Mouse (Mus musculus) spleen, postnatal 36 days (tissue): Measurements from ENCODE around the gene Rac1.
"Not testable (repeated sequence)": the region's sequence is repeated elsewhere in the genome, so short reads cannot be mapped to it uniquely, and the experiment has no call there.

Experiments
- DNase-seq, 2 experiments: peaks; one replicate each; pipeline ENCODE4 v3.0.0; 2022; ENCODE audit warnings: low spot score in 2 of 2, mixed read lengths in 1 of 2

The Rac1 gene

DNA sequence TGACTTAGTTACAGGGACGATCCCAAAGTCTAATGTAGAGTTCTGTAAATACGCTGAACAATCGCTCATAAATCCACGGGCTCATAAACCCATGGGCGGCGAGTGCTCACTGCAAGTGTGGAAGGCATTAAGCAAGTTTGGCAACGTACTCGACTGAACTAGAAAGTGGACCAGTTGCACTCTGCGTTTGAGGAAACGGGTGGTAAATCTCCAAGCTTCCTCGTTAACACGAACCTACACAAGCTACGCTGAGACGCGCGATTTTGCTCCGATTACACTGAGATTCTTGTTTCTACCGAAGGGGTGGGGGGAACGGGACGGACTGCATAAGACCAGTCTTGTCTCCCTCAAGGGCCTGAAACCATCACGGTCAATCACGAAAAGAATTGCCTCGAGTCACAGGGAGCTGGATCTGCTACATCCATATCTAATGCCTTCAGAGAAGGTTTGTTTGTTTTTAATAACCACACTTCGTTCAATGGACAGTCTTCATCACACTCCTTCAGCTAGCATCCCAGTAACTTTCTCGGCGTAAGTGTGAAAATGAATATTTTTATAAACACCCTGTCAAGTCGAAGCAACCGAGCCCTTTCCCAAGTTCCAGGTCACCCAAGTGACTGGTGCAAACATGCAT lies 1.0 kb downstream of the Rac1 start:
- peak; percentile 38 to 54 for DNase-seq

DNA sequence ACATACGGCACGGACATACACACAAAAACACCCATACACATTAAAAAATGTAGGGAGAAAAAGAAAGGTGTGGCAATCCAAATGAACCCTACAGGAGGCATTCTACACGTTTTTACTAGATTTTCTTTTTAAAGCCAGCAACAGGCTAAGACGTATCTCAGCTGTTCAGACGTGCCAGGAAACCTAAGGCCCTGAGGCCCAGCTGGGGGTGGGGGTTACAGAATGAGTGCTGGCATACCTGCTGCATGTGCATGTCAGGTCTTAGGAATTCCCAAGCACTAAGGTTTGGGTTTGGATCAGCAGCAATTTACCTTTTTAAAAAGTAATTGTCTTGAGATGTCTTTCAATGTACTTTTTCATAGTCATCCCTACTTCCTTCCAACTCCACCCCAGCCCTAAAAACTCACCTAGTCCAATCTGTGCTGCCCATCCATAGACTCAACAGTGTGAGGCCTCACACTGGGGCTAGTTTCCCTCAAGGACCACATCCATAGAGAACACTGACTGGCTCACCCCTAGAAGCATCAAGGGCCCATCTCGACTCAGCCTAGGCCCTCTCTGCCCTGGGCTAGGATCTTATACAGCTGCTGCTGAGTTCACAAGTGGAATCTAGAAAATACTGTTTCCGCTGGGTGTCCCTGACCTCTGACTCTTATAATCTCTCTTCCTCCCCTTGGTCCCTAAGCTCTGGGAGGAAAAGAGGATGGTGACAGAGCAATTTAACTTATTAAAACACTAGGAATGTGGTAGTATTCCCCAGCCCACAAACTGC lies 2.2 kb downstream of the Rac1 start:
- DNase-seq, result no peak

DNA sequence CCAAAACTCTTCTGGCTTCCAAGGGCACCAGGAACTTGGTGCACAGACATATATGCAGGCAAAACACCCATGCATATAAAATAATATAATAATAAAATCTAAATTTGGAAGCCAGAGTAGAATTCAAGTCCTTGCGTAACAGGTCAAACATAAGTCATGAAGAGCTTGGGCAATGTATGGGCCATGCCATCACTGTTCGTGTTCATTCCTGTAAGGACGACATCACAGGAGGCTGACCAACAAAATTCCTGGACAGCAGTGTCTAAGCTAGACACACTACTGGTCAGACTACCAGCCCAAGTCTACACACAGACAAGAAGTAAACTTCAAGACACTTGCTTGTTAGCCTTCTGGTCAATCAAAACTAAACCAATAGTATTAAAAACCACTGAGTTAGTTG lies 5.0 kb downstream of the Rac1 start:
- DNase-seq, result no peak

DNA sequence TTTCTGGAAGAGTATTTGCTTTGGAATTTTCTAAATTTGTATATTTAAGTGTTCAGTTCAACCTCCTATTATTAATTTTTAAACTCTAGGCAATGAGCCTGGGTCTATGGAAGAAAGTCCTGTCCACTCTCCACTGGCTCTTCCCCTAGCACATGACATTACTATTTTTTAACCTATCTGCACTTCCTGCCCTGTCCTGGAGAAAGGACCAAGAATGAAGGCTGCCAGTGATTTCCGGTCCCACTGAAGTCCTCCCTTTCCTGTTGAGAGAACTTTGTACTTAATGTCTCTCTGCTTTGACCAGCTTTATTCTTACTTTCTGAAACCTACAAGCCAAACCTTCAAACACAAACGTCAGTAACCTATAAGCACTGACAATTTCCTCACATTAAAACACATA lies 7.4 kb downstream of the Rac1 start:
- DNase-seq, result no peak

DNA sequence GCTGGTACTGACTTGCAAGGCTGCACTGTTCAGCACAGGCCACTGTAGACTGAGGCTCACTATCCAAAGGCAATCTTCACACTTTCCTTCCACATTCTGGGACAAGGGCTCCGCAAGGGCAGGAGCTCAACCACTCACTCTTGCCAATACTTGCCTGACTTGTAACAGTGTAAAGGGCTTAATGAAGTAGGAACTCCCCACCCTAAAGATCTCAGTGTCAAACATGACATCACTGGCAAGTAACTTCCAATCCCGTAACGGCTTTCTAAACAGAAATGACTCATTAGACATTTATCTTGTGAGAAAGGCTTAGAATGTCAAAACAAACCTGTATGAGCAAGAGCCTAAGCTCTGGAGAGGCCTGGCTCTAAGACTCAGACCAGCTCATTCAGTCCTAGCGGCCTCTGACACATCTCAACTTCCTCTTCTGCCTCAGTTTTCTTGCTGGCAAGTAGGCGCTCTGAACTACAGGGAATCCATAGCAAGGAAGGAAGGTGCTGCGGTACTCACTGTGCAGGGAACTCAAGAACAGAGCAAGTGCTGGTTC lies 9.7 kb downstream of the Rac1 start:
- DNase-seq, result no peak

DNA sequence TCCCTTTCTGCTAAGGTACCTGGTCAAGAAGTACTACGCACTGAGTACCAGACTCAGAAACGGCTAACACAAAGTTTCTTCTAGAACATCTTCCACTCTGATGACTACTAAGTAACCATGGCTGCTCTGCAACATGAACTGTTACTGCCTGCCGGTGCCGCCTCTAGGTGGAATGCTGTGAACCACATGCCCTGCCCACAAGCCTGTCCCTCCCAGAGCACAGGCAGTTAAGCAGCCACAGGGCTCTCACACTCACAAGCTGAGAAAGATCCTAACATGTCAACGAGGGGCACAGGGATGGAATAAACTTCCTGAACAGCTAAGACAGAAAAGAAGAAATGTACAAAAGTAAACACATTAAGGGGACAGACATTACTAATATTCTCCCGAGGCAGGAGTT lies 10.4 kb downstream of the Rac1 start:
- no peak for DNase-seq

DNA sequence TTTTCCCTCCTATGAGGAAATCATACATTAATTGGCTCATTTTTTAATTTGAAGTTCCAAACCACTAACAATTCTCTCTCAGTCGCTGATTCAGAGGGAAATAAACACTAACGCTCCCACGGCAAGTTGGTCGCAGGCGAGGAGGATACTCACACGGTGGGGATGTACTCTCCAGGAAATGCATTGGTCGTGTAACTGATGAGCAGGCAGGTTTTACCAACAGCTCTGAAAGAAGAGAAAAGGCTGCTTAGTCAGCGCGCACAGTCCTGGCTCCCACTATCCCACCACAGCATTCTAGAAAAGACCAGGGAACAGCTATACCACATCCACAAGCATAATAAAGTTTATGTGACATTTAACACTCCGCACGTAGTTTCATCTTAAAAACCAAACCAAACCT lies 10.8 kb downstream of the Rac1 start:
- DNase-seq, result no peak

DNA sequence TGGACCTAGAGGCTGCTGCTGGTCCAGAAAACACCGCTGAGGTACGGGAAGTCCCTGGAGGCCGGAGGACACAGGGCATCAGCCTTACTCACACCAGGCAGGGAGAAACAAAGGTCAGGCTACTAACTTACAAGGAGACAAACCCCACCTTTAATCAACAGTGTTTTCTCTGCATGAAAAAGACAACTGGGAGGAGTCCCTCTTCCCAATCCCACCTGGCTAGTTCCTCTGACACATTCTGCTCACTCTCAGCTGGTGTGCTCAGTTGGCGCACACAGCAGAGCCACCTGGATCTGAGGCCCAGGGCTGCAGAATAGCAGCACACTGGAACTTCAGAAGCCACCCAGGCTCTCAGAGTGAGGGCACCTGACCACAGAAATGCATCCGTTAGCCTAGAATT lies 13.0 kb downstream of the Rac1 start:
- DNase-seq, result no peak

DNA sequence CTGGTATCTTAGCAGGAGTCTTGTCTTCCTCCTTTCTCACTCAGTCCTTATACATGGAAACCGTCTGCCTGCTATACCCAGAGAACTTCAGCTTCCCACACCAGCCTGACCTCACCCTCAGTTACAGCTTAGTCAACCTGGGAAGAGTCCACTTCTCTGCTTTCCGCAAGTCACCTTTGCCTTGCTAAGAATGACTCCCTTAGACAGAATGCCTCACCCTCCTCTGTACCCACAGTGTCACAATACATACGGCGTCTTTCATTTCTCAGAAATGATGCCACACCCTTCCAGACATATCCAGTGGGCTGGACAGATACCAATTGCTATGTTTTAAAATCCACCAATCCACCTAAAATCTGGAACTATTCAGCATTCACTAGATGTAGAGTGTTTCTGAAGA lies 15.5 kb downstream of the Rac1 start:
- DNase-seq, result no peak

DNA sequence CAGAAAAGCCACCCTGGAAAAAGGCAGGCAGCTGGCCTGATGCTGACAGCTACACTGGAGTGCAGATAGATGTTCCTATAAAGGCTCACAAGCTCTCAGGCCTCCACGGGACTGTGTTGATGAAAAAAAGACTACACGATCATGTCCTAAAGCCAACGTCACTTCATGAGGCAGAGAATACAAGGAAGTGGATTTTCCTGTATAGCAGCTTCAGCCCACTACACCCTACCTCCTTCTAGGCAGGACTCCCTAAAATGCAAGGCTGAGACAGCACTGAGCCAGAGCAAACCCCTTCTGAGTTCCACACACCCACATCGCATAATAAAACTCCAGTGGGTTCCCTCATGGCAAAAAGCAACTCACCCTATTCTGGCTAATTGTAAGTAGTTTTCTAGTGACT lies 16.3 kb downstream of the Rac1 start:
- no peak for DNase-seq

DNA sequence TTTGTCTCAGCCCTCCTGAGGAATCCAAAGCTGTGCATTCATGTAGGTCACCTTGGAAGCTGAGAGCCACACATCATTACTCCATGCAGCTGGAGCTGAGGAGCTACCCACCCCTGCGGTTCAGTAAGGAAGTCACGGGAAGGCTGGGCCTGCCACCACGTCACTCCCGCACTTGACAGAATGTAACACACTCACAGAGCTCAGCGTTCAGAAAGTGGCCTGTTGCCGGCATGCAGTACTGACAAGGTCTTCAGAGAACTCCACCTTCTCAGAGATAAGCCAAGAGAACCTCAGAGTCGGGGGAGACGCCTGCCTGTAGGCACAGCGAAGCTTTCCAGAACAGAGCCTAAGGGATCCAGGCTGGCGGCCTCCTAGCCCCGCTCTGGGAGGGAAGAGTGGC lies 18.1 kb downstream of the Rac1 start:
- DNase-seq, result no peak

DNA sequence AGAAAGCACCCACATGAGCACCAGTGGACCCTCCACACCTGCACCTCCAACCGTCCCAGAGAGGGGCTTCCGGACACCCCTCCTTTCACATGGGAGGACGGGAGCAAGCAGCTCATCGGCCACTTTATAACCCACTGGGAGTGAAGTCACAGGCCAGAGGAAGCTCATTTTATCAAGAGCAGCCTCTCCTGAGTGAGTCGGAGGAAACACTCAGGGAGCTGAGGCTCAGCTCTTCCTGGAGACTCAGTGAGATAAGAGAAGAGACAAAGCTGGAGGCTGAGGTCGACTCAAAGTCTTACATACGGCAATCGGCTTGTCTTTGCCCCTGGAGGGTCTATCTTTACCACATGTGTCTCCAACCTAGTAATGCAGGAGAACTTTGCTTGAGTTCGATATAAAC lies 18.5 kb downstream of the Rac1 start:
- no peak for DNase-seq

DNA sequence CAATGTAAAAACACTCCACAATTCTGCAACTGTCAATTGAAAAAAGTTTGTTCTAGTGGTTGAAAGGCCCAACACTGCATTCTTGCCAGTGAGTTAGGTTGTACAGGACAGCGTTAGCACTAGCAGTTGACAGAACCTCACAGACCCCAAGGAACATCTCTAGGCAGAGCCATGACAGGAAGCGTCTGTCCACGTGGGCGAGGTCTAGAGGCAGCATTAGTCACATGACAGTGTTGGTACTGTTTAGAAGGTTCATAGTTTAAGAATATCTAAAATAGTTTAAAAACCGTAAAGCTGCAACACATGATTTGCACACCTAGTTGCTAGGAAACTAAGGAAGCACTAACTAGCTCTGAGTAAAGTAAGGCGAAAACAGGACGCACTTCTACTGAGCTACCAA lies 22.3 kb downstream of the Rac1 start:
- no peak for DNase-seq

DNA sequence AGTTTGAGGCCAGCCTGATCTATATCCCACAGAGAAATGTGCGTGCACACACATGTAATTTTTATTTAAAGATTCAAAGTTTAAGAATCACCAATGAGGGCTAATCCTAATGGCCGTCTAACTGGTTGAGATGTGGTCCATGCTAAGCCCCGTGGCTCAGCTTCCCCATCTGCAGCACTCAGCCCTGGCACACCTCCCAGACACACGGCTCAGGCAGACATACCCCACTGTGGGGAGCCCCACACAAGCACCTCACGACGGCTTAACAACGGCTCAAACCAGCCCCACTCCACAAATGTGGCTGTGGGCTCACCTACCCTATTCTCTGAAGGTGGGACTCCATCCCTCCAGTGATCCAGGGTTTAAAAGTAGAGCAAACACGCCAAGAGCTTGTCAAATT lies 22.8 kb downstream of the Rac1 start:
- DNase-seq, result no peak

DNA sequence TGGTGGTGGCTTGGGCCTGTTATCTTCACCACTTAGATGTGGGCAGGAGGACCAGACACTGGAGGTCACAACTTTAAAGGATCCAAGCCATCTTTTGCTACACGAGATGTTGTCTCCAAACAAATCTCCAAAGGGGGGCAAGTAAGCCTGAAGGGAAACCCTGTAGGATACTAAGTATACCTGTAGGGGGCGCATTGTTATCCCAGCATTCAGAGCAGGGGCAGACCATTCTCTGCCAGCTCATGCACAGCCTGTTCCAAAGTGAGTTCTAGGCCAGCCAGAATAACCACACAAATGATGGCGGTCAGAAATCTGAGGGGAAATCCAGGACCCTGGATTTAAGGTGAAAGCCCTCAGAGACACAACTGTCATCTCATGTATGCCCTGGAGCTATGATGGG lies 23.4 kb downstream of the Rac1 start:
- DNase-seq, result no peak

DNA sequence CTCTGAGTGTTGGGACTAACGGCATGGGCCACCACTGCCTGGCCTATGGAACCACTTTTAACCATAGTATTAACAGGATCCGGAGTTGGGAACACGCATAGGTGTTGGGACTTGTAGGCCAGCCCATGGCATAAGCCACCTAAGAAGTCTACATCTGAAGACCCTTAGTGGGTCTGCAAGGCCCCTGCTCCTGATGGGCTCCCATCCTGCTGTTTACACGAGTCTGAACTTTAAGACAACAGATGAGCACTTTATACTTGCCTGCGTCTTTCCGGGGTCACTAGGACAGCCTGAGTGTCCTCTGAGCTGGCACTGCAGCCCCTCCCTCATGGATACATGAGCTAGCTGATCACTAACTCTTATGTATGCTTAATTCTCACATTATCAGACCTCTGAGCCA lies 24.1 kb downstream of the Rac1 start:
- DNase-seq, result no peak

DNA sequence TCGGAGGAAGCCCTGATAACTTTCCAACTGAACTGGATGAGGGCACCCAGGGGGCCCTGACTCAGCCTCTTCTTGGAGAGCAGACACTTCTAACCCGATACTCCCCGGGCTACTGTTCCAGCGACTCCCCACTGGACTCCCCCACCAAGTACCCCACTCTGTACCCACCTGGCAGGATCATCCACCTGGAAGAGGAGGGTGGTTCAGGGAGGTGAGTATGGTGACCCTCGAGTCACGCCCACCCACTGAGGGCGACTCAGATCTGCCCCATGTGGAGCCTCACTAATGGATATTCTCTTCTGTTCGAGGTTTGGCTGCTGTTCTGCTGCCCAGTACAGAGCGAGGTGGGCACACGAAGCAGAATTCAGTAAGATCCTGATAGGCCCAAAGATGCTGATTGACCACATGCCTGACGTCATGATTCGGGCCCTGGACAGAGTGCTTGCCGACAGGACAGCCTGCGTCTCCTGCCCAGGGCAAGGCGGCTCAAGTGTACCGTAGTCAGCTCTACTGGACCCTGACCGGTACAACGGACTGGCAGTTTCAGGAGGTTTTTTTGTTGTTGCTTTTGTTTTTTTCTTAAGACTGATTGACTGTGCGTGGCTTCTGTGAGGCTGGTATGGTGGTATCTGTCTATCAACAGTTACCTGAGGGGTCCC lies 24.8 kb downstream of the Rac1 start:
- no peak for DNase-seq

DNA sequence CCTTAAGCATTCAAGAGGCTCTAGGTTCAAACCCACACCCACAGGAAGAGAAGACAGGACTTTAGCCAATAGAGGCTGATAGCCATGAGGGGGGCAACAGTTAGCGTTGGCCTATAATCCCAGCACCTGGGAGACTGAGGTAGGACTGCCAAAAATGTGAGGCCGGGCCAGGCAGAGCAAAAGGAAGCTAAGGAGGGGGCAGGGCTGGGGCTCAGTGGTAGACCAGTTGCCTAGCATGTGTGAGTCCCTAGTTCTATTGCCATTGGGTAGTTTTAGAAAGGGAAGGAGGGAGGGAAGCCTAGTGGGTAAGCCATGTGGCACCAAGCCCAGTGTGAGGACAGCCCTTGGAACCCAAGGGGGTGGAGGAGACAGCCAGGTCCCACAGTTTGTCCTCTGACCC lies 26.2 kb downstream of the Rac1 start:
- DNase-seq, result no peak

DNA sequence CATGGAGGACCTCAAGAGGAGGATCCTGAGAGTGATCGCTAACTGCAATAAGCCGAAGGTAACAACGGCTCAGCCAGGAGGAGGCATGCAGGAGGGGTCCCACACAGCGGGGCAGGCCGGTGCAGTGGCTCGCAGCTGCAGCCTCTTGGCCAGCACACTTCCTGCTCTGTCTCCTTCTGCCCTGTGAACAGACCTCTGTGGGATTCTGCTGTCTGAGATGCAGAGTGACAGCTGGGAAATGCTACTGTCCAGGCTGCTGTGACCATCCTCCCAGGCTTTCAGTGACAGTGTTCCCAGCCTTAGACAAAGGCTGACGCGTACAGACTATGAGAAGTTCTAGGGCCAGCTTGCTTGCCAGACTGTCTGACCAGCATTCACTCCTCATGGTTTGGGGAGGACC lies 26.7 kb downstream of the Rac1 start:
- DNase-seq, result no peak

DNA sequence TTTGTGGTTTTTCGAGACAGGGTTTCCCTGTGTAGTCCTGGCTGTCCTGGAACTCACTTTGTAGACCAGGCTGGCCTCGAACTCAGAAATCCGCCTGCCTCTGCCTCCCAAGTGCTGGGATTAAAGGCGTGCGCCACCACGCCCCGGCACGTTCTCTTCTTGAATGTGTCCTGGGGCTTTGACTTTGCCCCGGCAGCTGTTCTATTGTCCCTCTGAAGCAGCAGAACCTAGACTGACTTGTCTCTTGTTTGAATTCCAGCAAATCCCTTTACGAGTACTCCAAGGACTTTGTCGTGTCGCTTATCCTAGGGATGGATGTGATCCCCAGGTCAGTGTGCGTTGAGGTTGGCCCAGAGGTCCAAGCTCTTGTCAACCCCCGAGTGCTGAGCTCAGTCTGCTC lies 27.1 kb downstream of the Rac1 start:
- not testable (repeated sequence) for DNase-seq

DNA sequence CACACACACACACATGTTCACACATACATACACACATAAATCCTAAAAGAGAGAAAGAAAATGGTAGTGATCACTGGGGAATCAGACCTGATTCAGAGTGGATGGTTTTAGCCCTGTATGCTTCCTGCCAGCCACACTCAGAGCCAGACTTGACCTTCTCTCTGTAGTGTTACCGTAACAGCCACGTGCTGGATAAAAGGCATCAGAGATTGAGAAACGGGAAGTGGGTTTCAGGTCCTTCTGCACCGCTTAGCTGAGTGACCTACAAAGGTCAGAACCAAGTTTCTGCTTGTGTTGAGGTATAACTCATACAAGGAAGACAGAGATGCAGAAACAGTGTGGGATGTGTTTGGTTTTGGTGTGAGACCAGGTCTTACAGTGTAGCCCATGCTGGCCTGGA lies 28.1 kb downstream of the Rac1 start:
- DNase-seq, result no peak

DNA sequence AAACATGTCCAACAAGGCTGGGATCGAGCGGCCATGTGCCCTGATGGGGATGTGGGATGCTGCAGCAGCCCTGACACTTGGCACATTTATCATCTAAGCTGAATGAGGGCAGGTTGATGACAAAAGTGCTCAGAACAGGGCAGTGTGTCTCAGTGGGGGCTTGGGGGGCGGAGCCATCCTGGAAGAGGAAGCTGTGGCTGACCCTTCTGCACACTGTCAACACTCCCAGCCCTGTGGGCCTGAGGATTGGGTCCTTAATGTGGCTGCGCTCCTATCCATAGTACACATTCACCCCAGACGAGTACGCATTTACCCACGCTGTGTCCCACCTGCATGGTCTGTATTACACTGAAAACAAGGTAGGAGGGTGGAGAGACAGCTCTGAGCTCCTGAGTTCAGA lies 28.6 kb downstream of the Rac1 start:
- no peak for DNase-seq

DNA sequence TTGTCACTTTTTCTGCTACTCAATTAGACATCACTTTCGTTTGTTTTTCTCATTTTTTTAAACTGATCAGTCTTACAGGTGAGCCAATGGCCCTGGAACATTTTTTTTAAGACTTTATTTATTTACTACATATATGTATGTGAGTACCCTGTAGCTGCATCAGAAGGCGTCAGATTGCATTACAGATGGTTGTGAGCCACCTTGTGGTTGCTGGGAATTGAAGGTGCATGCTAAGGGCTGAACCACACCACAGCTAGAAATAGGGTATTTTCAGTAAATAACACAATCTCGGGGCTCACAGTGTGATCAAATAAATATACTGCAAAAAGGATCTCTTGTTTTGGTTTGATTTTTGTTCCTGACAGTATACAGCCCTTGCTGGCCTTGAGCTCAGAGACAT lies 30.4 kb downstream of the Rac1 start:
- DNase-seq, result no peak
